Mouse (Mus musculus): ENCODE results near the gene Slc44a2. TPM values are rescaled to one million over a fixed set of nuclear protein-coding genes. Genes with fewer than 3 reads are reported as not detected.

Slc44a2 gene
- total and polyA plus RNA-seq, 3 experiments = 22.1 to 62.9 (median 36.5) TPM

GRCm38 (mm10) chr9:21286753-21287152, 33.7 kb upstream of the Slc44a2 start (continued):
- no peak for TF ChIP-seq TCF12 (IDR thresholded peaks at IDR 0.05; ENCODE audit: low read depth, low read length)
- no peak for TF ChIP-seq RCOR1 (conservative IDR thresholded peaks at IDR 0.05; ENCODE audit: low read depth, low read length)
- peak; percentile 70; the same call in 1 of the 2 replicates for TF ChIP-seq MXI1 (IDR thresholded peaks at IDR 0.05; ENCODE audit: low read depth, low read length)
- TF ChIP-seq PAX5 (IDR thresholded peaks at IDR 0.05; ENCODE audit: low read length) = no peak
- TF ChIP-seq CTCF (conservative IDR thresholded peaks at IDR 0.05 in 1 of 2, IDR thresholded peaks at IDR 0.05 in 1 of 2; ENCODE audit: low read depth in 2 of 2, low read length in 2 of 2) = no peak
- no peak for TF ChIP-seq KAT2A (IDR thresholded peaks at IDR 0.05; ENCODE audit: insufficient replicate concordance, low read length)
- TF ChIP-seq JUN (IDR thresholded peaks at IDR 0.05; ENCODE audit: insufficient read depth, low read depth, low read length) = no peak
- TF ChIP-seq ZKSCAN1 (IDR thresholded peaks at IDR 0.05; ENCODE audit: borderline replicate concordance, low read depth, low read length) = no peak
- no peak for TF ChIP-seq NELFE (IDR thresholded peaks at IDR 0.05; ENCODE audit: low read depth, low read length)
- no peak for TF ChIP-seq CHD2 (IDR thresholded peaks at IDR 0.05; ENCODE audit: low read length)
- no peak for TF ChIP-seq MEF2A (IDR thresholded peaks at IDR 0.05; ENCODE audit: borderline replicate concordance, low read depth, low read length)
- no peak for TF ChIP-seq GABPA (IDR thresholded peaks at IDR 0.05; ENCODE audit: insufficient replicate concordance, low read depth, low read length)
- no peak for TF ChIP-seq RAD21 (IDR thresholded peaks at IDR 0.05; ENCODE audit: low read depth, low read length)
- TF ChIP-seq HCFC1 (IDR thresholded peaks at IDR 0.05; ENCODE audit: low read depth, low read length) = no peak
- TF ChIP-seq TBP (conservative IDR thresholded peaks at IDR 0.05; ENCODE audit: low read depth, low read length) = no peak

- Histone ChIP-seq H3K9ac (ENCODE audit: insufficient read depth, low read depth) (peak within 1 kb of the TSS; percentile 78), H3K4me3 (replicated peaks in 1 of 3; ENCODE audit: low read depth in 2 of 3, low read length in 2 of 3, poor library complexity in 1 of 3) (peak within 1 kb of the TSS; percentile 78 to 89 (median 81)), H3K9me3 (replicated peaks; ENCODE audit: low read length) (no peaks in the 10 kb centered on the region), H3K36me3 (replicated peaks in 1 of 2; ENCODE audit: control insufficient read depth in 1 of 2, insufficient read depth in 1 of 2, low read length in 1 of 2) (peaks cover 22 to 36% of the 10 kb centered on the region in 2 experiments), H3K4me1 (ENCODE audit: control insufficient read depth in 1 of 2, insufficient read depth in 2 of 2) (peaks cover 9 to 49% of the 10 kb centered on the region in 2 experiments), H3K27ac (ENCODE audit: insufficient read depth, low read depth) (peak within 1 kb of the TSS; percentile 97), H3K79me2 (replicated peaks; ENCODE audit: control insufficient read depth, extremely low read depth, insufficient read depth, poor library complexity, severe bottlenecking) (peaks cover 23% of the 10 kb centered on the region), H3K4me2 (ENCODE audit: insufficient read depth, low read depth, poor library complexity, severe bottlenecking) (peak within 1 kb of the TSS; percentile 94), H3K27me3 (replicated peaks) (peaks cover 4% of the 10 kb centered on the region)
- peak; percentile 98 for DNase-seq (ENCODE audit: extremely low read depth)
- dilution Hi-C loops (cut with MboI; ENCODE audit: extremely low pct_ligation_motif_present, extremely low pct_unique_long_range_greater_than_20kb, low sequenced_read_pairs) = no loop called here
- in situ Hi-C loops (cut with MboI; ENCODE audit: low pct_ligation_motif_present, low pct_unique_long_range_greater_than_20kb, low sequenced_read_pairs) = no loop called here
- no peak for TF ChIP-seq RAD21 (IDR thresholded peaks at IDR 0.05; ENCODE audit: low read depth, low read length)
- TF ChIP-seq KAT2A (IDR thresholded peaks at IDR 0.05; ENCODE audit: insufficient replicate concordance, low read length) = no peak
- peak; percentile 96 for TF ChIP-seq NELFE (IDR thresholded peaks at IDR 0.05; ENCODE audit: low read depth, low read length)
- peak; percentile 47; the same call in 1 of the 2 replicates for TF ChIP-seq HCFC1 (IDR thresholded peaks at IDR 0.05; ENCODE audit: low read depth, low read length)
- TF ChIP-seq ETS1 (conservative IDR thresholded peaks at IDR 0.05; ENCODE audit: low read depth, low read length) = peak; percentile 89
- no peak for TF ChIP-seq PAX5 (IDR thresholded peaks at IDR 0.05; ENCODE audit: low read length)
- peak; percentile 73 for TF ChIP-seq TCF12 (IDR thresholded peaks at IDR 0.05; ENCODE audit: low read depth, low read length)
- TF ChIP-seq EP300 (IDR thresholded peaks at IDR 0.05; ENCODE audit: low read length) = peak; percentile 46; the same call in 1 of the 2 replicates
- TF ChIP-seq MEF2A (IDR thresholded peaks at IDR 0.05; ENCODE audit: borderline replicate concordance, low read depth, low read length) = peak; percentile 53
- TF ChIP-seq MXI1 (IDR thresholded peaks at IDR 0.05; ENCODE audit: low read depth, low read length) = peak; percentile 90
- TF ChIP-seq ZKSCAN1 (IDR thresholded peaks at IDR 0.05; ENCODE audit: borderline replicate concordance, low read depth, low read length) = no peak
- peak; percentile 98 for TF ChIP-seq POLR2A (IDR thresholded peaks at IDR 0.05; ENCODE audit: low read depth, low read length)
- peak; percentile 84; the same call in 1 of the 2 replicates for TF ChIP-seq ZMIZ1 (IDR thresholded peaks at IDR 0.05; ENCODE audit: low read depth, low read length)
- peak; percentile 93 for TF ChIP-seq MAX (IDR thresholded peaks at IDR 0.05; ENCODE audit: low read length)
- peak; percentile 29 for TF ChIP-seq BHLHE40 (IDR thresholded peaks at IDR 0.05; ENCODE audit: low read depth, low read length)
- no peak for TF ChIP-seq POLR2AphosphoS2 (IDR thresholded peaks at IDR 0.05; ENCODE audit: low read depth, low read length)
- TF ChIP-seq SMC3 (IDR thresholded peaks at IDR 0.05; ENCODE audit: low read depth, low read length) = no peak
- peak; percentile 74 for TF ChIP-seq TBP (conservative IDR thresholded peaks at IDR 0.05; ENCODE audit: low read depth, low read length)
- TF ChIP-seq IRF4 (IDR thresholded peaks at IDR 0.05; ENCODE audit: low read depth, low read length) = peak; percentile 39; the same call in 1 of the 2 replicates
- TF ChIP-seq NRF1 (IDR thresholded peaks at IDR 0.05; ENCODE audit: low read depth, low read length) = peak; percentile 83
- peak; percentile 82 for TF ChIP-seq SIN3A (IDR thresholded peaks at IDR 0.05; ENCODE audit: low read length)
- no peak for TF ChIP-seq E2F4 (IDR thresholded peaks at IDR 0.05; ENCODE audit: insufficient replicate concordance, low read depth, low read length)
- TF ChIP-seq MYC (IDR thresholded peaks at IDR 0.05; ENCODE audit: low read depth, low read length) = peak; percentile 97
- peak; percentile 79 for TF ChIP-seq ELF1 (IDR thresholded peaks at IDR 0.05; ENCODE audit: low read depth, low read length)
- TF ChIP-seq JUND (conservative IDR thresholded peaks at IDR 0.05; ENCODE audit: low read depth, low read length) = no peak
- TF ChIP-seq USF2 (conservative IDR thresholded peaks at IDR 0.05; ENCODE audit: low read depth, low read length) = no peak
Observed at GRCm38 (mm10) chr9:21287571-21288402, 32.7 kb upstream of the Slc44a2 start, which contains the start of gene Kri1. TSS of gene Kri1 (minus strand) at chr9:21287969.

Measured in CH12.LX (cell line).